Mouse (Mus musculus): Measurements from ENCODE around the gene Nr1i3. TPM values are rescaled to one million over a fixed set of nuclear protein-coding genes. Genes with fewer than 3 reads are reported as not detected.

The Nr1i3 gene
- total RNA-seq, 1 experiment from 2014 or later: not detected

- ATAC-seq (ENCODE audit: extremely low read depth, insufficient number of reproducible peaks, low FRiP score, poor library complexity, severe bottlenecking): no peak
Measured at GRCm38 (mm10) chr1:171193911-171194830, 19.6 kb upstream of the Nr1i3 start.

GRCm38 (mm10) chr1:171195046-171195822 lies 18.5 kb upstream of the Nr1i3 start:
- 0 out of 2 replicates have a peak, but pooled peaks have one; percentile 1 for ATAC-seq (ENCODE audit: extremely low read depth, insufficient number of reproducible peaks, low FRiP score, poor library complexity, severe bottlenecking)

GRCm38 (mm10) chr1:171195887-171196397 lies 17.8 kb upstream of the Nr1i3 start, which contains the start of gene Pcp4l1:
Gene Pcp4l1, minus strand, starts transcription at chr1:171196268.
- ATAC-seq (ENCODE audit: extremely low read depth, insufficient number of reproducible peaks, low FRiP score, poor library complexity, severe bottlenecking): no peak

GRCm38 (mm10) chr1:171199532-171199931 lies 14.2 kb upstream of the Nr1i3 start:
- no peak for ATAC-seq (ENCODE audit: extremely low read depth, insufficient number of reproducible peaks, low FRiP score, poor library complexity, severe bottlenecking)

- no peak for ATAC-seq (ENCODE audit: extremely low read depth, insufficient number of reproducible peaks, low FRiP score, poor library complexity, severe bottlenecking)
Measured at GRCm38 (mm10) chr1:171200769-171201168, 13.0 kb upstream of the Nr1i3 start.

- ATAC-seq (ENCODE audit: extremely low read depth, insufficient number of reproducible peaks, low FRiP score, poor library complexity, severe bottlenecking): no peak
Measured at GRCm38 (mm10) chr1:171203471-171204248, 10.1 kb upstream of the Nr1i3 start.

GRCm38 (mm10) chr1:171204249-171204644 lies 9.5 kb upstream of the Nr1i3 start:
- no peak for ATAC-seq (ENCODE audit: extremely low read depth, insufficient number of reproducible peaks, low FRiP score, poor library complexity, severe bottlenecking)

- ATAC-seq (ENCODE audit: extremely low read depth, insufficient number of reproducible peaks, low FRiP score, poor library complexity, severe bottlenecking): no peak
Measured at GRCm38 (mm10) chr1:171205704-171206493, 7.9 kb upstream of the Nr1i3 start.

GRCm38 (mm10) chr1:171209409-171209808 lies 4.4 kb upstream of the Nr1i3 start:
- no peak for ATAC-seq (ENCODE audit: extremely low read depth, insufficient number of reproducible peaks, low FRiP score, poor library complexity, severe bottlenecking)

GRCm38 (mm10) chr1:171212854-171213253 lies 916 bp upstream of the Nr1i3 start:
- ATAC-seq (ENCODE audit: extremely low read depth, insufficient number of reproducible peaks, low FRiP score, poor library complexity, severe bottlenecking): no peak

GRCm38 (mm10) chr1:171216241-171216955 lies 2.6 kb downstream of the Nr1i3 start:
- no peak for ATAC-seq (ENCODE audit: extremely low read depth, insufficient number of reproducible peaks, low FRiP score, poor library complexity, severe bottlenecking)

GRCm38 (mm10) chr1:171220871-171221270 lies 7.1 kb downstream of the Nr1i3 start:
- peak; percentile 20; the same call in 1 of the 2 replicates for ATAC-seq (ENCODE audit: extremely low read depth, insufficient number of reproducible peaks, low FRiP score, poor library complexity, severe bottlenecking)

- ATAC-seq (ENCODE audit: extremely low read depth, insufficient number of reproducible peaks, low FRiP score, poor library complexity, severe bottlenecking): no peak
Measured at GRCm38 (mm10) chr1:171221281-171222193, 7.8 kb downstream of the Nr1i3 start.

- ATAC-seq (ENCODE audit: extremely low read depth, insufficient number of reproducible peaks, low FRiP score, poor library complexity, severe bottlenecking): peak; percentile 92
Measured at GRCm38 (mm10) chr1:171222238-171223155, 8.7 kb downstream of the Nr1i3 start, which contains the start of gene Tomm40l. Gene Tomm40l, minus strand, starts transcription at chr1:171222514.

- ATAC-seq (ENCODE audit: extremely low read depth, insufficient number of reproducible peaks, low FRiP score, poor library complexity, severe bottlenecking): no peak
Measured at GRCm38 (mm10) chr1:171223168-171223567, 9.4 kb downstream of the Nr1i3 start.

All from neutrophil, adult 5-6 weeks (primary cell).